Mouse (Mus musculus) small intestine, adult 2 months (tissue): Measurements from ENCODE around the gene Zap70. TPM values are rescaled to one million over a fixed set of nuclear protein-coding genes. Genes with fewer than 3 reads are reported as not detected.

ENCODE experiments used
- H3K27ac ChIP-seq: fragments of 200-500 bp; 2 replicates; pipeline ENCODE4 v1.5.1; 2012; ENCODE audit warnings: low read depth, low read length, control low read depth, inconsistent platforms; ENCODE audit not compliant: insufficient read depth
- H3K27me3 ChIP-seq: fragments of 200-500 bp; 2 replicates; pipeline ENCODE4 v1.6.1; 2012; ENCODE audit warnings: mild to moderate bottlenecking, moderate library complexity, low read length, inconsistent platforms; ENCODE audit not compliant: control insufficient read depth, insufficient read depth
- H3K36me3 ChIP-seq: fragments of 200-500 bp; 2 replicates; pipeline ENCODE4 v1.6.1; 2012; ENCODE audit warnings: mild to moderate bottlenecking, low read length, control low read depth, inconsistent platforms; ENCODE audit not compliant: control insufficient read depth, insufficient read depth
- H3K4me1 ChIP-seq: fragments of 200-500 bp; 2 replicates; pipeline ENCODE4 v1.6.1; 2012; ENCODE audit warnings: low read length, inconsistent platforms, mixed read lengths; ENCODE audit not compliant: control insufficient read depth, insufficient read depth, insufficient read length
- H3K4me3 ChIP-seq: fragments of 200-500 bp; 2 replicates; pipeline ENCODE4 v1.5.1; 2012; ENCODE audit warnings: low read depth, mild to moderate bottlenecking, control low read depth, inconsistent platforms, low read length, moderate library complexity
- CTCF ChIP-seq: fragments of 200-500 bp; IDR thresholded peaks from 2 replicates; pipeline ENCODE4 v1.5.1; 2012; ENCODE audit warnings: low read depth, mild to moderate bottlenecking, control low read depth, inconsistent platforms, low read length, moderate library complexity, mixed read lengths; ENCODE audit not compliant: insufficient replicate concordance, insufficient read length; ENCODE audit errors: extremely low read depth
- POLR2A ChIP-seq: fragments of 200-500 bp; IDR thresholded peaks from 2 replicates; pipeline ENCODE4 v1.6.1; 2012; ENCODE audit warnings: low read depth, mild to moderate bottlenecking, control low read depth, inconsistent platforms, low read length, moderate library complexity
- WGBS: fragments of 180-500 bp; shearing (Covaris S2); methylation state at CpG from one replicate; pipeline ENCODE4 v1.1.7; 2018; 5-methylcytosine and 5-hydroxymethylcytosine counted together
- polyA plus RNA-seq: library from polyadenylated mRNA; depleted of rRNA; stranded (reverse); fragments of >200 nt; gene quantifications from 2 replicates; pipeline ENCODE4 v1.2.3, GENCODE M21; 2012

Zap70 gene
- polyA plus RNA-seq, 1 experiment = 13.1 TPM

GRCm38 (mm10) chr1:36800379-36801011, 38.9 kb downstream of the Zap70 start:
- Histone ChIP-seq H3K27me3 (no peaks in the 10 kb centered on the region), H3K27ac (no peak overlapping the region), H3K4me1 (no peaks in the 10 kb centered on the region; the same call in 1 of the 2 replicates), H3K4me3 (no peak overlapping the region), H3K36me3 (peaks cover 76% of the 10 kb centered on the region)
- WGBS = 60% methylated on average over 3 of the region's 3 CpGs
- TF ChIP-seq POLR2A (no peak), CTCF (no peak)

GRCm38 (mm10) chr1:36804259-36804658, 42.7 kb downstream of the Zap70 start:
- no peak for TF ChIP-seq POLR2A
- no peak for TF ChIP-seq CTCF
- WGBS = 78% methylated on average over 9 of the region's 9 CpGs
- H3K4me3 ChIP-seq = no peak overlapping the region
- no peaks in the 10 kb centered on the region for H3K4me1 ChIP-seq
- no peaks in the 10 kb centered on the region for H3K27me3 ChIP-seq
- H3K36me3 ChIP-seq = peaks cover 72% of the 10 kb centered on the region
- H3K27ac ChIP-seq = no peak overlapping the region

- TF ChIP-seq CTCF (no peak), POLR2A (no peak)
- Histone ChIP-seq H3K27ac (no peak overlapping the region), H3K4me1 (no peaks in the 10 kb centered on the region), H3K27me3 (no peaks in the 10 kb centered on the region), H3K36me3 (peaks cover 70% of the 10 kb centered on the region), H3K4me3 (no peak overlapping the region)
- 92% methylated on average over 4 of the region's 4 CpGs for WGBS
Observed at GRCm38 (mm10) chr1:36804833-36805232, 43.2 kb downstream of the Zap70 start.

GRCm38 (mm10) chr1:36806181-36806905, 44.7 kb downstream of the Zap70 start:
- Histone ChIP-seq H3K36me3 (peaks cover 75% of the 10 kb centered on the region), H3K27me3 (no peaks in the 10 kb centered on the region)
- WGBS = 96% methylated on average over 7 of the region's 7 CpGs

GRCm38 (mm10) chr1:36807086-36807485, 45.5 kb downstream of the Zap70 start:
- no peak overlapping the region for H3K27ac ChIP-seq
- H3K4me3 ChIP-seq = no peak overlapping the region
- no peaks in the 10 kb centered on the region for H3K4me1 ChIP-seq
- H3K36me3 ChIP-seq = peaks cover 75% of the 10 kb centered on the region
- TF ChIP-seq CTCF (no peak), POLR2A (no peak)
- H3K27me3 ChIP-seq = no peaks in the 10 kb centered on the region
- 84% methylated on average over 1 of the region's 1 CpGs for WGBS

More at GRCm38 (mm10) chr1:36806181-36806905, 44.7 kb downstream of the Zap70 start:
- TF ChIP-seq POLR2A (no peak), CTCF (no peak)
- Histone ChIP-seq H3K27ac (no peak overlapping the region), H3K4me1 (no peaks in the 10 kb centered on the region), H3K4me3 (no peak overlapping the region)

- Histone ChIP-seq H3K4me1 (no peaks in the 10 kb centered on the region), H3K27me3 (no peaks in the 10 kb centered on the region), H3K36me3 (peaks cover 81% of the 10 kb centered on the region), H3K4me3 (no peak overlapping the region), H3K27ac (no peak overlapping the region)
- WGBS = 77% methylated on average over 14 of the region's 14 CpGs
- TF ChIP-seq POLR2A (no peak), CTCF (no peak)
Observed at GRCm38 (mm10) chr1:36807782-36808565, 46.4 kb downstream of the Zap70 start.

GRCm38 (mm10) chr1:36811806-36812205, 50.2 kb downstream of the Zap70 start:
- Histone ChIP-seq H3K27ac (no peak overlapping the region), H3K27me3 (no peaks in the 10 kb centered on the region), H3K4me3 (no peak overlapping the region), H3K4me1 (no peaks in the 10 kb centered on the region), H3K36me3 (peaks cover 75% of the 10 kb centered on the region)
- TF ChIP-seq POLR2A (no peak), CTCF (no peak)
- WGBS = 93% methylated on average over 7 of the region's 7 CpGs
